Mouse (Mus musculus) 3134 (cell line): ENCODE measurements around the gene Frmpd3.
"Not testable (repeated sequence)": the region's sequence is repeated elsewhere in the genome, so short reads cannot be mapped to it uniquely, and the experiment has no call there.

Experiments
- DNase-seq: peaks from one replicate; pipeline ENCODE4 v3.0.0-alpha.2; 2011; ENCODE audit warnings: low spot score; ENCODE audit not compliant: insufficient read length; ENCODE audit errors: extremely low read depth

Frmpd3 gene

DNA sequence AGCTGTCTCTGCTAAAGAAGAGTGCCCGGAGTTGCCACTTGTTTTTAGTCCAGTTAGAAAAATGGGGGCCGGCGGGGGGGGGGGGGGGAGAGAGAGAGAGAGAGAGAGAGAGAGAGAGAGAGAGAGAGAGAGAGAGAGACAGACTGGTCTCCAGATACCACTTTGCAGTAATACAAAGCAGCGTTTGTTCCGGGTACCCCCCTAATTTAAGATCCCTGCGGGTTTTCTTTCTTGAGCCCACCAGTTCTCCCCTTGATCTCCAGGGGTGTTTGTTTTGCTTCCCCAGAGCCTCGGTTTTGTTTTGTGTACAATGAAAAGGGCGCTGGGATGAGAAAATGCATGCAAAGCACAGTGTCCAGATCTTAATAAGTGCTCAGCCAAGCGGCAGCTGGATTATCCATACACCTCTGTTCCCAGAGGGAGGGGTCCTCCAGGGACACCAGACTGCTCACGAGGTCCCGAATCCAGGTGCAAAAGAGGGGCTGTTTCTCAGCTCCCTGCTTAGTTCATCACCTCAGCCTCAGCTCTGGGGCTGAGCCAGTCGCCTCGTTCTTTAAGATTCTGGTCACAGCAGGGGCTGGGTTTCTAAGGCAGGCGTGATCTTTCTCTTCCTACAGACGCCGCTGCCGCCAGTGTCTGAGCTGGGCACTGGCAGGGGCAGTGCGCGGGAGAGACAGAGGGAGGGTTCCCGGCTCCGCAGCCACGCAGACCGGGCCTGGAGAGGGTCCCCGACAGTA, at the start of gene Frmpd3:
Gene Frmpd3, plus strand, starts transcription at position 608 of the 737 bp plus-strand sequence.
- no peak for DNase-seq

DNA sequence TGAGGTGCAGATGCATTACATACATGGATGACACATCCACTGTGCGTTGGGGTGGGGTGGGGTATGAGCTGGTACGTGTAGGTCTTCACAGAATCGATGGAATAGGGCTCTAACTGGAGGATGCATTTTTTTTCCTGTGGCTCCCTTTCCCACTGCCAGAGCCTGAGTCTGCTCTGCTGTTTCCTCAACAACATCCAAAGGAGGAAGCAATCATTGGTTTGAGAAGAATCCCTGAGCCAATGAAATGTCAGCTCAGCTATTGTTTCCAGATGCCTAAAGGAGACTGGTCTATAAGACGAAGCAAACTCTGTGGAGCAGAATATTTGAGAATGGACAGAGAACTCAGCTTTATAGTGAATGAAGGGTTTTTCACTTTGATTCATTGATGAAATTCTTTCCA, 38.3 kb upstream of the Frmpd3 start:
- no peak for DNase-seq

DNA sequence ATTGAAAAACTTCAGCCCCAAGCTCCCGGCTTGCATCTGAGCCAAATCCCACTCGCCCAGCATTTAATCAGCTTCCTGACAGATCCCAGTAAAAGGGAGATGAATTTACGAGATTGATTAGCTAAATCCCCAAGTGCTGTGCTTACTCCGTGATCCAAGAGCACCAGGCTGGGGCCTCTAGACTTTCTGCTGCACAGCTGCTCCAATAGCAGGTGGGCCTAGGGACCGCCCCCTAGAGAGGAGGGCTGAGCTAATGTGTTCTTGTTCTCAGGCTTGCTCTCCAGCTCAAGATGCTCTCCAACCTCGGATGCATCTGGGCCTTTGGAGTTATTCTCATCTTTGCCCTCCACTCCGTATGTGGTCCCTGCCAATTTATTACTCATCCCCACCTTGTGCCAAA, 36.4 kb upstream of the Frmpd3 start:
- no peak for DNase-seq

DNA sequence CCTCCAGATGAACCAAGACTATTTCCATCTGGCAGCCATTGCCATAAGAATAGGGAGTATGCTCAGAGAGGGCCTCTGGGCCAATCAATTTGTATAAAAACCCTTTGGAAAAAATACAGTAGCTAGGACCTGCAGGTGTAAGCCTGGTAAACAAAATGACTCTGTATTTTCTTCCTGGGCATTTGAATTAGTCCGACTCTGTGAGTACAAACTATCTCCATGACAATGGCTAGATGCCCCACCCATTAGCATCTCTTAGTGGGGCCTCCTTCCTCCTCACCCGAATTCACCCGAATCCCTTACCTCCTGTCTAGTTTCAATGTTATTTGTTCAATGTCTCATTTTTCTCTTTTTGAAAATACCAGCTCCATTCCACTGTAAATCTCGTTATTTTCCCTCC, 24.1 kb upstream of the Frmpd3 start:
- no peak for DNase-seq

DNA sequence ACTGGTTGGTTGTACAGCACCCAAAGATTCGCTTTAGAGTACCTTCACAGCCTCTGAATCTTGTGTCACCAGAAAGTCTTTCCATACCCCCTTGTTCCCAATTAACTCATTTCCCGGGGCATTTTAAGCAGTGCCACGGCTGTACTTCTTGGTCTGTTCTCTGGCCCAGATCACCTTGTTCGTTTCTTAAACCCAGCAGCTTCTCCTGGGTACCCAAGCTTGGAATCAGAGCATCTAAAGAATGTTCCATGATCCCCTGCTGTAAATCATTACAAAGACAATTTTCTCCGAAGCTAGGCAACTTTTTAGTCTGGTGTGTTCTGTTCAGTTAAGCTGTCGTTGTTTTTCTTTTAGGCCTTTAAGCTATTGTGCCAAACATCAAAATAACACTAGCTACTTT, 22.9 kb upstream of the Frmpd3 start:
- no peak for DNase-seq

DNA sequence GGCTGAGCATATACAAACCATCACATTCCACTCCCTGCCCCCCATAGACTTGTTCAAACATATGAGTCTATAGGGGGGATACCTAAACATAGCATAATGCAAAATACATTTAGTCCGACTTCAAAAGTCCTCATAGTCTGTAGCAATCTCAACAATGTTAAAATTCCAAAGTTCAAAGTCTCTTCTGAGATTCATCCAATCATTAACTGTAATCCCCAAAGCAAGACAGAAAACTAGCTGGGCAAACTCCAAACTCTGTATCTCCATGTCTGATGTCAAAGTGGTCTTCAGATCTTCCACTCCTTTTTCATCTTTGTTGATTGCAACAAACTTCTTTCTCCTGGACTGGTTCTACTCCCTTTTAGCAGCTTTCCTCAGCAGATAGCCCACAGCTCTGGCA, 21.4 kb upstream of the Frmpd3 start:
- DNase-seq: not testable (repeated sequence)

DNA sequence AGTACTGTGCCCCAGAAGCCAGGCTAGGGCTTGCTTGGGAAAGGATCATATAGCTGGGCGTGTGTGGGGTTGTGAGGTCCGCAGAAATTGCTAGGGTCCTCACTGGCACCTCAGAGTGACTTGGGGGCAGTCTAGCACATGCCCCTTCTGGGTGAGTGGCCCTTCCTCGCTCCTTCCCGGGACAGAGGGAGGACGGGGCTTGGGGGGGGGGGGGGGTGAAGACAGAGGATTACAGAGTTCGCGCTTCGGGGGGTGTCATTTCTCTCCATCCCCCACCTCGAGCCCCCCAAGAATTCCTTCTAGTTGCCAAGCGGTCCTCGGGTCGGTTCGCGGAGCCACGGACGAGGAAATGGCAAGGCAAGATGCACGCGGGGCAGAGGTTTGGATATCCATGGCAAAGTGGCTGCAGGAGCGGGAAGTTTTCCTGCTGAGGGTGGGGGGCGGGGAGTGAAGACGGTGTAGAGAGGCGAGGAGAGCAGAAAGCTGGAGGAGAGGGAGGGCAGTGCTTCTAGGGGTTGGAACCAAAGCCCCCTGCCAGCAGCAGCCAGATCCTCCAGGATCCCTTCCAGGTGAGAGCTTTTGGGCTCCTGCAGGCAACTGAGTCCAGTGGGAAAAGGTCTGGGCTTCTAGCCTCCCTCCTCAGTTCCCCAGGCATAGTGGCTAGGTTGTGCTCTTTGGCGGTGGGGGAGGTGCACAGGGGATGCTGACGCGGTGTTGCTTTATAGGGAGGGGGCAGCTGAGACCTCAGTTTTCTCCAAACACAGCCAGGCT, 515 bp downstream of the Frmpd3 start:
- DNase-seq: no peak

DNA sequence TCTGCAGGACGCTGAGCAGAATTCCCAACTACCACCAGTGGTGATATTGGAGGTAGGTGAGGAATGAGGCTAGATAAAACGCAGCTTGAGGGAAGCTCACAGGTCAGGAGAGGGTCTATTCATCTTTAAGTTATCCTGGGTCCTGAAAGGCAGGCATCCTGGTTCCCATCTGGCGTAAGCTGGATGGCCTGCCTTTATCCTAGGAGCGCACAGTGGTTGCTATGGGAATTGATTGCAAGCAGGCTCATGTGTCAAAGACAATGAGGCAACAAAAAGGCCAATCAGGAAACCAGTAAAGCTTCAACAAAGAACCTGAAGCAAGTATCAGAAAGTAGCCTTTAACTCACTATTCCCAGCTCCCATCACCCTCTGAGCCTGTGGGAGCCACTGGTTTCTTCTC, 33.6 kb downstream of the Frmpd3 start:
- DNase-seq: no peak

DNA sequence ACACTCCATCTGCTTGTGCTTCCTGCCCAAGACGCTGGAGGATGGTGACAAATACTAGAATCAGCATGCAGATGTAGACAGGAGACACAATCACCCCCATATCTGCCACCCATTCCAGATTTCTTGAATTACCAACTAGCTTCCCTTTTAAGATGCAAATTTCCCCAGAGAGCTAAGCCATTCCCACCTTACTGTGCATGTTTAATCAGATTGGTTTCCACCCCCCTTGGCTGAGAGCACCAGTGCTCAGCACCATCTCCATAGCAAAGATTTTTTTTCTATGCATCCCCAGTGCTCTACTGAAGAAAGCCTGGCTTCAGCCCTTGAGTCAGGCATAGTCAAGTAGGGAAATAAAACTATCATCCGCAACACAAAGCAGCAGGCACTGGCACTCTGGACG, 57.9 kb downstream of the Frmpd3 start:
- no peak for DNase-seq

DNA sequence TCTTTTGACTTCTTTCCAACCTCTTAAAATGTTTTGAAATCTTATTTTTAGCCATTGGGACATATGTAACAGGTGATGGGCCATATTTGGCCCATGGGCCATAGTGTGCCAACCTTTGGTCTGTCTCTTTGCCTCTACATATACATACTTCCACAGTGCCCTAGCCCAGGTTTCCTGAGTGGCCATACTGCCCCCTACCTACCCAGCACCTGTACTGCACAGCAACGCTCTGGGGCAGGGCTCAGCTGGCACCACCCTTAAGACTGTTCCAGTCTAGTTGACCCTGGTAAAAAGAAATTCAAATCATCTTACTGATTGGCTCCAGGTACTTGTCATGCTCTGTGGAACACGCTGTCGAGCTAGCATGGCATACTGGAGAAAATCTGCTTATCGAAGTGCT, 60.8 kb downstream of the Frmpd3 start:
- no peak for DNase-seq

DNA sequence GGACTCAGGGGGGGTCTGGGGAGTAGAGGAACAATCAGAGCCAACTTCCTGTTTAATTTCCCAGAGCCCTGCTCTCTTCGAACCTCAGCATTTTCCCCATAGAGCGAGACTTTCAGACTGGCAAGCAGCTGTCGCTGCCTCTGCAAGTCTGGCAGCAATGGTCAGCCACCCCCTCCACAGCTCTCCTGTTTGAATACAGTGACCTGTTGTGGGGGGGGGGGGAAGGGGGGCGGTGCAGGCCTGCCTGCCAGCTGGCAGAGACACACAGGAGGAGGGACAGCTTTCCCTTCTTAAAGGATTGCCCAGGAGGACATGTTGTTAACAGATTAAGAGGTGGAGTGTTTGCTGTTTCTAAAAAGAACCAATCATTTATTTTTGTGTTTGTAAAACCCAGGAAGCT, 64.0 kb downstream of the Frmpd3 start:
- no peak for DNase-seq

DNA sequence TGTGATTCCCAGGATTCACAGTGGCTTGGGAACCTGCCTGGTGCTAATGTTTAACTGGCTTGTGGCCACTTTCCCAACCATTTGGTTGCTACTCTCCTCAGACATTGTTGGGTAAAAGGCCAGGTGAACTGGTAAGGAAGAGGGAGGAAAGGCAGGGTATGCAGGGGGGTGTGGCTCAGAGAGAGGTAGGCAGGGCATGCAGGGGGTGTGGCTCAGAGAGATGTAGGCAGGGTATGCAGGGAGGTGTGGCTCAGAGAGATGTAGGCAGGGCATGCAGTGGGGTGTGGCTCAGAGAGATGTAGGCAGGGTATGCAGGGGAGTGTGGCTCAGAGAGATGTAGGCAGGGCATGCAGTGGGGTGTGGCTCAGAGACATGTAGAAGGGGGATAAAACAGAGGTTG, 64.4 kb downstream of the Frmpd3 start:
- DNase-seq: no peak

DNA sequence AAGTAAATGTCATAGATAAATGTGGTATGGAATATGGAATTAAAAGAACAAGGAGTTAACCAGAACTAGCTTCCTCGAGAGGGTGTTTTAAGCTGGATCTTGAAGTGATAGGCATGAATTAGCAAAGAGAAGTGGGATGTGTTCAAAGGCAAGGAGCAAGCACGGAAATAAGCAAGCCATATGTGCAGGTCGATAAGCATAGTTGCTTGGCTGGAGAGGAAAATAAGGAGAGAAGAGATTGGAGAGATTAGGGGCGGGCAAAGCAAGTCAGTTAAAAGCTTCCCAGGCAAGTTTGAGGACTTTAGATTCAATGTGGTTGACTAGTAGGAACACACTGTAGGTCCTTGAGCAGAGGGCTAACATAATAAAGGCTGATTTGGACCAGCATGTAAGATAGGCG, 65.5 kb downstream of the Frmpd3 start:
- no peak for DNase-seq

DNA sequence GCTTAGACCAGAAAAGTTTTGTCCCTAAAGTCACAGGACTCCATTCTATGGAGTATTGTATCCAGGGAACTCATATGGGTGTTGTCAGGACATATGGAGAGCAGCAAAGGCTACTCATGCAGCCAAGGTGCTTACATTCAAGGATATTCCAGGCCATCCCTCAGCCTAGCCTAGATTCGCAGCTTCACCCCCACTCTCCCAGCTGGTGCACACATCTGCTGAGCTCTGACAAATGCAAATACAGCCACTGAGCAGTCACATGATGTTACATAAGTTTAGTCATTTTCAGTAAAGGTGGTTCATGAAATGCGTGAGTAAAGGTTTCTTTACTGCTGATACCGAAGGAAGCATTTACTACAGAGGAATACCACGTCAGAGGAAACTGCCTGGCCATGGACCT, 76.4 kb downstream of the Frmpd3 start:
- no peak for DNase-seq

DNA sequence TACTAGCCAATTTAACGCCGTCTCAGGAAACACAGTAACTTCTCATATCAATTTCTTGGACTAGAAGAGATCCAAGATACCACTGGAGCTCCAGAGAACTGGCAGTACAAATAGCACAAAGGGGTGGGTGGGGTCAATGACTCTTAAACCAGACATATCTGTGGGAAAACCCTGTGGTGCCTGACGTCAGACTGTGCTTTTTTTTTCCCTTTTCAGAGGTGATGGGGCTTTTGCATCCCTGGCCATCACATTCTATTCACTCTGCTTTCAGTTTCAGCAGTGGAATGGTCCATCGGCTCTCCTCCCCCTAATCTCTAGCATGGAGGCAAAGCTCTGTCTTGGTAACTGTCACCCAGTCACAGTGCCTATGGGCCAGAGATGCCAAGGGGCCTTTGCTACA, 85.1 kb downstream of the Frmpd3 start:
- no peak for DNase-seq

DNA sequence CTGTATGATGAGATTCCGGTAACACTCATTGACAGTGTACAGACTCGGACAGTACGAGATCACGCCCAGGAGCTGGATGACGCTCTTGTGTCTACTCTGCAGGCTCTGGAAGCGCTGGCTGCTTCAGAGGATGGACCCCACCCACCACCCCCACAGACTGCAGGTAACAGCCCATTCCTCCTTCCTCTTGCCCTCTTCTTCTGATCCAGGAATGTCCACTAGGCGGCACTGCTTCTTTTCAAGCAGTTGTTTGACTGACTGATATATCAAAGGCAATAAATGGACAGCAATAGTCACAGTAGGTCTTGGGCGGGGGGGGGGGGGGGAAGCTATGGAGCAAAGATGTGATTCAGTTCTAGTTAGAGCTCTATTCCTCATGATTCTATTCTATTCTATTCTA, 86.2 kb downstream of the Frmpd3 start:
- no peak for DNase-seq

DNA sequence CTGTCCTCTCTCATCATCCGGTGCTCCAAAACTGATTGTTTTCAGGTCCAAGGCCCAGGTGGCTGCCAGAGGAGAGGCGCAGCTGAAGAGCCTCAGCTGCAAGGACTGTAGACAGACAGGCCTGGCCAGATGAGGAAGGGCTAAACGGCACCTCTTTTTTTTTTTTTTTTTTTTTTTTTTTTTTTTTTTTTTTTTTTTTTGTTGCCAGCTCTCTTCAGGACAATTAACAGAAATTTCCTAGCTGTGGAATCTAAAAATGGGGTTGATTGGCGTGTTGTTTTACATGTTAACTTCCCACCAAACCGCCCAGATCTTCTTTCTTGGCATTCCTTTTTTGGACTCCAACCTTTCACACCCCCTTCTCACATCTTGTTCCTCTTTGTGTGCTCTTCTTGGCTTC, 87.9 kb downstream of the Frmpd3 start:
- no peak for DNase-seq

DNA sequence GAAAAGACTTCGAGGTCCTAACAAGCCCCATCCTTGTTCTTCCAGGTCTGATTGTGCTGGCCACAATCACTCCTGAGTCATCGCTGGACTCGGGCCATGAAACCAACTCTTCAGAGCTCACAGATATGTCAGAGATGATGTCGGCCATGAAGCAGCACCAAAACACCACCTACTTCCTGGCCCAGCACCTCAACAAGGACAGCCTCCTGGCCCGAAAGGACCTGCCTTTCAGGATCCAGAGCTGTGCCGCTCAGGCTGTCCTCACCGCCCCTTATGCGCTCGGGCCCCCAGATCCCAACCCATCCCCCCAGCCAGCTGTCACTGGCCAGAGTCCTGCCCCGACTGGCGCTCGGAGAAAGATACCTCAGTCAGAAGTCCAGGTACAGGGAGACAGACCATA, 88.4 kb downstream of the Frmpd3 start:
- peak; percentile 22 for DNase-seq

DNA sequence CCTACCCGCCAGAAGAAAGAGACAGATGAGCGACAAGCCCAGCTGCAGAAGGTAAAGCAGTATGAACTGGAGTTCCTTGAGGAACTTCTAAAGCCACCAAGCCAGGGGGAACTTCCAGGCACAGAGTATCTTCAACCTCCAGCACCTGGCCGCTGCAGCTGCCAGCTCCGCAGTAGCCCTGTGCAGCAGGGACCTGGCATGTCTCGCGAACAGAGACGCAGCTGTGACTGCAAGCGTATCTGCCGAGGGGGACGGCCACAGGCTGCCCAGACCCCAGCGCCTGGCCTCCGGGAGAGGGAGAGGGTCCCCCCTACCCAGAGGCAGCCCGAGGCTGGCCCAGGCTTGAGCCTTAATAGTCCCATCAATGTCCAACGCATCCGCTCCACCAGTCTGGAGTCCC, 89.9 kb downstream of the Frmpd3 start:
- no peak for DNase-seq

DNA sequence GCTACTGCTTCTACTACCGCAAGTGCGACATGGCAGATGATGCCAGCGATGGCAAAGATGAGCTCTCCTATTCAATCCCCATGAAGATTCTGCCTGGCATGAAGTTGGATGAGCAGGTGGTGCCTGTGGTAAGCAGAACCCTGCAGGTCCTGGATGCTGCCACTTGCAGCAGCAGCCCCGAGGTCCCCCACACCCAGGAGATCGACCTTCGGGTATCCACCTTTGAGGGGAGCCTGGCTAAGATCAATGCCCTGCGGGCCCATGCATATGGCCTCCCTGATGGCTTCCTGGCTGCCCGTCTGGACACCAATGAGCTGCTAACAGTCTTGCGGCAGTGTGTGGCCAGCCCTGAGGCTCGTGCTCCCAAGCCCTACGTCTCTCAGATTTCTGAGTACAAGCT, 90.7 kb downstream of the Frmpd3 start:
- DNase-seq: no peak

DNA sequence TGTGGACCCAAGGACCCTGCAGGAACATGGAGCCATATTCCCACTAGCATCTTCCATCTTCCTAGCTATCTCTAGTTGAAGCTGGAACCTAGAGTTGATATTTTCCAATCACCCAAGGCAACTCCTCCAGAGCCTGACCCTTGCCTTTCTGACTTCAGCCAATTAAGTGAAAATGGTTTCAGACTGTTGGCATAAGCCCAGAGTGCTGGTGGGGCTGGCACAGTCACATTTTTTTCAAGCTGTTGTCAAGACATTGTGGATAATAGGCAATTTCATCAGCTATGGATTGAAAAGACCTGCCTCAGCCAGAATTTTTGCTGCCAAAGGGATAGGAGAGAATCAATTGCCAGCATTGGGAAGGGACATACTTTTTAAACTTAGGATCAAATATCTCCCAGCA, 95.8 kb downstream of the Frmpd3 start:
- DNase-seq: no peak

DNA sequence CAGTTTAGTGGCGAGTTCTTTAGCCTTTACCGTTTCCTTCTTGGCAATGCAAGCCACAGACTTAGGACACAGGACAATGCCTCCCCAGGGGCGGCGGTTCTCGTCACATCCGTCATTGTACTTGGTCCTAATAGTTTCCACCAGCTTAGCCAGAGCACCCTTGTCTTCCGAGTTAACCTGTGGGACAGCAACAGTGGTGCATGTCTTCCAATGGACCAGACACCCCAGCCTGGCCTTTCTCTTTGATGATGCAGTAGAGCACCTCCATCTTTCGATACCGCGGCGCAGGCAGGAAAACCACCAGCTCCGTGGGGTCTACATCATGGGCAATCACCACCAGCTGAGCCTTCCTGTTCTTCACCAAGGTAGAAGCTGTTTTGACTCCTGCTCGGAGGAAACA, 103.5 kb downstream of the Frmpd3 start:
- DNase-seq: no peak
